Mouse (Mus musculus): ENCODE results near the gene Zbtb2.

The Zbtb2 gene

GRCm38 (mm10) chr10:4384244-4384643 is 3.7 kb downstream of the Zbtb2 start:
- no peak for DNase-seq

GRCm38 (mm10) chr10:4380748-4381147 is 7.2 kb downstream of the Zbtb2 start:
- DNase-seq, result no peak

- DNase-seq, result no peak
Observed at GRCm38 (mm10) chr10:4376931-4377330, 11.0 kb downstream of the Zbtb2 start.

- DNase-seq, result peak in 1 of 2 experiments; percentile 42
Observed at GRCm38 (mm10) chr10:4376461-4376860, 11.4 kb downstream of the Zbtb2 start.

DNA sequence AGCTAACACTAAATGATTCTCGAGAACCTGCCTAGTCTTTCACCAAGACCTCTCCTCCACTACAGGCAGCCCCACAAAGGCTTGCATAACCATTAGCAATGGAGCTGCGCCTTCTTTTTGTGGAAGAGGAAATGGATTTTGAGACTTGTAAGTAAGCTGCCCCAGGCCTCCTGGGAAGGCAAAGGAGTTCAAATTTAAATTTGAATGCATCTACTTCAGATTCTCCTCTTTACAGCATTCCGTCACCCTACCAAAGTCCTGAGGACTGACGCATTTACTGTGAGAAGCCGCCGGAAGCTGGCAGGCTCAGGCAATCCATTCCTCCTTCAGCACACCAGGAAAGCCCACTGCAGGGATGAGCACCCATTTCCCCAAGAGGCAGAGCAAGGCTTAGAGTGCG is 12.6 kb downstream of the Zbtb2 start:
- no peak for DNase-seq

DNA sequence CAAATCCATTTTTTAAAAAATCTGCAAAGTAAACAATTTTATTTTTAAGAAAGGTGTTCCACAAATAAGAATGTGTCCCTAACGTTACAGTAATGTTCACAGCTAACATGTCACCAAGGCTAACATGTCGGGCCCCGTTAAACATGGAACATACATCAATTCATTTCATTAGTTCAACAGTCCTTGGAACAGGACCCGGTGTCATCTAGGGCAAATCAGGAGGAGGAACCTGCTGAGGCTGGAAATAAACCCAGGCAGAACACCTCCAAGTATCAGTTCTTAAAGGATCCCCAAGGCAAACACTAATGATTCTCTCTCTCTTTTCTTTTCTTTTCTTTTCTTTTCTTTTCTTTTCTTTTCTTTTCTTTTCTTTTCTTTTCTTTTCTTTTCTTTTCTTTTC is 13.2 kb downstream of the Zbtb2 start:
- DNase-seq, result no peak

DNA sequence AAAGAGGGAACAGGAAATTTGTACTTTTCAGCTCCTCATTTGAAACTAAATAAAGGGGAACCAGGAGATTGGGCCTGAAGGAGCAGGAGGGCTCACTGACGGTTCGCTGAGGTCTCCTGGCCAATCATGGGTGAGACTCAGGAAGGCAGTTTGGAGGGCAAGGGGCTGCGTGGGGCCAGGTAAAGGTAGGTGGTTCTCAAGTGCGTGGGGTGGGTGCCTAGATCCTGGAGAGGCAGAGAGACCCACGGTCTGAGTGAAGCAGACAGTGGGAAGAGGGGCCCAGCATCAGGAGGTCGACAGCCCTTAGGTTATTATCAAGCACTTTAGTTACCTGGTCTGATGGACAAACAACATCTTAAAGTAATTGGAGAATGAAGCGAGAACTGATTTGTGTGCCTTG is 13.7 kb downstream of the Zbtb2 start:
- DNase-seq, result no peak

- no peak for DNase-seq
Observed at GRCm38 (mm10) chr10:4373558-4373957, 14.3 kb downstream of the Zbtb2 start.

DNA sequence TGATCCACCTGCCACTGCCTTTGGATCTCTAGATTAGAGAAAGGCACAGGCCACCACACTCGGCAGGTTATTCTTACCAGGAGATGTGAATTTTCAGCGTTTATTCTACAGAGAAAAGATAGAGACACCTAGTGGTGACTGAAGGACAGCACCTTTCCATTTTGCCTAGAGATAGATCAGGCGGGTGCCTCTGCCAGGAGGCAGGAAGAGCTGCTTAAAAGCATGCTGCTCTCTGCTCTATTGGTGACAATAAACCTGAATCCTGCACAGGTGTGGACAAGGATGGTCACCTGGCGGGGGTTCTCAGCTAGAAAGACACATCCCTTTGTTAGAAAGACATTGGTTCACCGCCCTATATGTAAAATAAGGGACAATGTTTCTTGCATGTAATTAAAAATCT is 15.9 kb downstream of the Zbtb2 start:
- peak in 1 of 2 experiments; percentile 46 for DNase-seq

GRCm38 (mm10) chr10:4370105-4370504 is 17.8 kb downstream of the Zbtb2 start:
- DNase-seq, result no peak

- DNase-seq, result no peak
Observed at GRCm38 (mm10) chr10:4364618-4365017, 23.3 kb downstream of the Zbtb2 start.

DNA sequence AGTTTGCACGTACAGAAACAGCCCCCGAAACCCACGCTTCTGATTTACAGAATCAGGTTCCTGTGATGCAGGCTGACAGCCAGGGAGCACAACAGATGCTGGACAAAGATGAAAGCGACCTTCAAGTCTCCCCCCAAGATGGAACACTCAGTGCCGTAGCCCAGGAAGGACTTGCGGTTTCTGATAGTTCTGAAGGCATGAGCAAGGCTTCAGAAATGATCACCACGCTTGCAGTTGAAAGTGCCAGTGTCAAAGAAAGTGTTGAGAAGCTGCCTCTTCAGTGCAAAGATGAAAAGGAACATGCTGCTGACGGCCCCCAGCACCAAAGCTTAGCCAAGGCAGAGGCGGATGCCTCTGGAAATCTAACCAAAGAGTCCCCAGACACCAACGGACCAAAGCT is 30.5 kb downstream of the Zbtb2 start:
- DNase-seq, result no peak

GRCm38 (mm10) chr10:4356640-4357039 is 31.3 kb downstream of the Zbtb2 start:
- no peak for DNase-seq

DNA sequence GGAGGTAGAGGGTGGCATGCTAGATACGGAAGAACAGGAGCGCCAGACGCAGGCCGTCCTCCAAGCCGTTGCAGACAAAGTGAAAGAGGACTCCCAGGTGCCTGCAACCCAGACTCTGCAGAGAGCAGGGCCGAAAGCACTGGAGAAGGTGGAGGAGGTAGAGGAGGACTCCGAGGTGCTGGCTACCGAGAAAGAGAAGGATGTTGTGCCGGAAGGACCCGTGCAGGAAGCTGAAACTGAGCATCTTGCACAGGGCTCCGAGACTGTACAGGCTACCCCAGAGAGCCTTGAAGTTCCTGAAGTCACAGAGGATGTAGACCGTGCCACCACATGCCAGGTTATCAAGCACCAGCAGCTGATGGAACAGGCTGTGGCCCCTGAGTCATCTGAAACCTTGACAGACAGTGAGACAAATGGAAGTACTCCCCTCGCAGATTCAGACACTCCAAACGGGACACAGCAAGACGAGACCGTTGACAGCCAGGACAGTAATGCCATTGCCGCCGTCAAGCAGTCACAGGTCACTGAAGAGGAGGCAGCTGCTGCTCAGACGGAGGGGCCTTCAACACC is 31.9 kb downstream of the Zbtb2 start:
- no peak for DNase-seq

DNA sequence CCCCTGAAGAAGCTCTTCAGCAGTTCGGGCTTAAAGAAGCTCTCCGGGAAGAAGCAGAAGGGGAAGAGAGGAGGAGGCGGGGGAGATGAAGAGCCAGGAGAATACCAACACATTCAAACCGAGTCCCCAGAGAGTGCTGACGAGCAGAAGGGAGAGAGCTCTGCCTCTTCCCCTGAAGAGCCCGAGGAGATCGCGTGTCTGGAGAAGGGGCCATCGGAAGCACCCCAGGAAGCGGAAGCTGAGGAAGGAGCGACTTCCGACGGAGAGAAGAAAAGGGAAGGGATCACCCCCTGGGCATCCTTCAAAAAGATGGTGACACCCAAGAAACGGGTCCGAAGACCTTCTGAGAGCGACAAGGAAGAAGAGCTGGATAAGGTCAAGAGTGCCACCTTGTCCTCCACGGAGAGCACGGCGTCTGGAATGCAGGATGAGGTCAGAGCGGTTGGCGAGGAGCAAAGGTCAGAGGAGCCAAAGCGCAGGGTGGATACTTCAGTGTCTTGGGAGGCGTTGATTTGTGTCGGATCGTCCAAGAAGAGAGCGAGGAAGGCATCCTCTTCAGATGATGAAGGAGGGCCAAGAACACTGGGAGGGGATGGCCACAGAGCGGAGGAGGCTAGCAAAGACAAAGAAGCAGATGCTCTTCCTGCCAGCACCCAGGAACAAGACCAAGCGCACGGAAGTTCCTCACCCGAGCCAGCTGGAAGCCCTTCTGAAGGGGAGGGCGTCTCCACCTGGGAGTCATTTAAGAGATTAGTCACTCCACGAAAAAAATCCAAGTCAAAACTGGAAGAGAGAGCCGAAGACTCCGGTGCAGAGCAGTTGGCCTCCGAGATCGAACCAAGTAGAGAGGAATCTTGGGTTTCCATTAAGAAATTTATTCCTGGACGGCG is 33.3 kb downstream of the Zbtb2 start:
- DNase-seq, result no peak

- DNase-seq, result no peak
Observed at GRCm38 (mm10) chr10:4347591-4347990, 40.3 kb downstream of the Zbtb2 start.

DNA sequence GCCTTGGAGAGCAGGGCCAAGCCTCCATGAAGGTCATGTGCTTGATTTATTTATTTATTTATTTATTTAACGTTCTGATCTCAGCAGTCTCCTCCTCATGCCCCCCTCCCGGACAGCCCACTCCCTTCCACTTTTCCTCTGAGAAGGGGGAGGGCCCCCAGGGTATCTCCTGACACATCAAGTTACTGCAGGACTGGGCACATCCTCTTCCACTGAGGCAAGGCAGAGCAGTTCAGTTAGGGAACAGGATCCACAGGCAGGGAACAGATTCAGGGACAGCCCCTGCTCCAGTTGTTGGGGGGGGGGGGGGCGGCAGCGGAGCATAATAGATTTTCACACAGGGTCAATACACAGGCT is 40.8 kb downstream of the Zbtb2 start:
- DNase-seq, result no peak

DNA sequence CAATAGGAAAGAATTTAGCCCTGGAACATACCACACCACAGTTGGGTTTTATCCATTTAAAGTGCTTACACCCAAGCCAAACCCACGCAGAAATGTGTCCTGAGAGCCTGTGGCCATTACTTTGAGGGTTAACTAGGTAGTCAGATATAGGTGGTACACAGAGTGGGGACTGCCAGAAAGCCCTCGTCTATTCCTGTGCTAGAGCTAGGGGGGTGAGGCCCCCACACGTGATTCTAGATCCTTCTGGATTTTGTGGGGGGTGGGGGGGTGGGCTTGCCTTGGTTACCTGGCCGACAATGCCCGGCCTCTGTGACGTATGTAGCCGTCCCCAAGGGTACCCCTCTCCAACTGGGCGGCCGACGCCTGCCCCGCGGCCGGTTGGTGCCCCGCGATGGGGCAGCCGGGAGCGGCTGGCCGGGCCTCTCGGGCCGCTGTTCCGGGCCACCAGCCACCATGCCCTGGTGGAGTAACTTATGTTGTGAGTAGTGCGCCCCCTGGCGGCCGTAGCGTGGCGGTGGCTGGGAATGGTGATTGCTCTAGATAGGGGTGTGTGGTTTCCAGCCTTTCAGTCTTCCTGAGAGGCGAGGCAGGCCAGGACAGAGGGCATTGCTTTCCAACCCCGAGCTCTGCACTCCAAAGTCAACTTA is 41.3 kb downstream of the Zbtb2 start:
- peak; percentile 94 to 96 for DNase-seq

GRCm38 (mm10) chr10:4341430-4341829 is 46.5 kb downstream of the Zbtb2 start:
- peak; percentile 56 to 63 for DNase-seq

DNA sequence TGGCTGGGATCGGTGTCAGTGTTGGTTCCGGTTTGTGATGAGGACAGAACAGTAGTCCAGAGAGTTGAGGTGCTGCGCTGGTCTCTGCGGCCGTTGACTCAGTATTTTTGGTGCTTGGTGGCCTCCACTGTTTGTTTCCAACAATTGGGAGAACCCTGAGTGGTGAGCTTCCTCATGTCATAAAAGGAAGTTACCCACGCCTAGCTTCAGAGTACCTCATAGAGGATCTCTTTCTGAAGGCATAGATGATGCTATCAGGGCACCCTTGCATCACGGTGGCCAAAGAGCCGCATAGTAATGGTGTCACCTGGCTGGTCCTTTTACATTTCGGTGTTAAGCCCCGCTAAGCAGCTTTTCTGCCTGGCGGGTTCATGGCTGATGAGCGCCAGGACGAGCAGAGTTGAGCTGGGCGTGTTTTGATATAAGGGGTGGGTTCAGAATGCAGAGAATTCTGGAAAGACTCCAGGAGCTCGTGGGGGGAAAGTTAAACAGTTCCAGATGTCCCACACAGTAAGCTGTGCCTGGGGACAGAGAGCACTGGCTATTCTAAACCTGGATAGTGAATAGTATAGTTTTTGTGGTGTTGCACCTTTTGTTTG is 48.9 kb downstream of the Zbtb2 start:
- peak; percentile 53 to 56 for DNase-seq

DNA sequence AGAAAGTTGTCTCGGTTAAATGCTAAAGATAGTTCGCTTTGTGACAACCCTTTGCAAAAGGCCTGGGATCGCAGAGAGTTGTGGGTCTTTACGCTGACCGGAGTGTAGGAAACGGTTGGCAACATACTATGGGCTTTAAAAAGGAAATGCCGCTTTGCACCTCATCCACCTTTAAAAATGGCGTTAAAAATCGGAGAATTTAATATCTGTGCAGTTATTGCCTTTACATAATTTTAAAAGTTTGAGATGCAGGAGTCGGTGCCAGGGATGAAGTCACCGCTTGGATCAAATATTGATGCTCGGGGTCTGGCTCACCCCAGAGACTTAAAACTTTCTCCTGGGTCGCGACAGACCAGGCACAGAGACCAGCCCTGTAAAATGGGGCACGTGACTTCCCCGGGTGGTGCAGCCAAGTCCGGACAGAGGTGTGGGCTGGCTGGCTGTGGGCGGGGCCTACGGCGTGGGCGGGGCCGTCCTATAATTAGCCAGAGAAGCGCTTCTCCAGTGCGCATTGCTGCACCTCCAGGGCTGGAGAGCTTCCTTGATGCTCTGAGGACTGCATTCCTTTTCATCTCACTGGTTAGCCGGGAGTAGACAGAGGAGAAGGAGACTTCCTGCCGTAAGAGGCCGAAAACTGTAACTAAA is 53.7 kb downstream of the Zbtb2 start:
- DNase-seq, result peak; percentile 93 to 94

- peak; percentile 56 to 64 for DNase-seq
Observed at GRCm38 (mm10) chr10:4333319-4333718, 54.6 kb downstream of the Zbtb2 start.
